Mouse (Mus musculus): ENCODE data around the gene Pgrmc1. TPM values are rescaled to one million over a fixed set of nuclear protein-coding genes. Genes with fewer than 3 reads are reported as not detected.

The Pgrmc1 gene
- polyA plus RNA-seq, 1 experiment from 2014 or later = 98.6 TPM

- 70% methylated on average over 4 of the region's 4 CpGs for WGBS (ENCODE audit: insufficient replicate concordance)
Measured at GRCm38 (mm10) chrX:36604040-36604439, 6.0 kb downstream of the Pgrmc1 start.

GRCm38 (mm10) chrX:36609117-36609516 lies 11.1 kb downstream of the Pgrmc1 start:
- Histone ChIP-seq H3K27ac (no peak overlapping the region), H3K36me3 (0 out of 2 replicates have a peak, but pooled peaks cover 4% of the 10 kb centered on the region), H3K4me3 (replicated peaks) (no peak overlapping the region), H3K9ac (no peak overlapping the region), H3K4me2 (no peak overlapping the region), H3K9me3 (replicated peaks) (no peaks in the 10 kb centered on the region), H3K4me1 (replicated peaks) (no peaks in the 10 kb centered on the region), H3K27me3 (no peaks in the 10 kb centered on the region)
- ATAC-seq (ENCODE audit: low read depth) (no peak), DNase-seq (no peak)
- 68% methylated on average over 2 of the region's 2 CpGs for WGBS (ENCODE audit: insufficient replicate concordance)

More at GRCm38 (mm10) chrX:36604040-36604439, 6.0 kb downstream of the Pgrmc1 start:
- H3K36me3 ChIP-seq = peaks cover 4% of the 10 kb centered on the region; the same call in 1 of the 2 replicates
- H3K9me3 ChIP-seq (replicated peaks) = no peaks in the 10 kb centered on the region
- no peak overlapping the region for H3K4me3 ChIP-seq (replicated peaks)
- no peaks in the 10 kb centered on the region for H3K27me3 ChIP-seq
- no peak for ATAC-seq (ENCODE audit: low read depth)
- DNase-seq = no peak
- no peak overlapping the region for H3K27ac ChIP-seq
- no peak overlapping the region for H3K4me2 ChIP-seq
- H3K9ac ChIP-seq = no peak overlapping the region
- peaks cover 12% of the 10 kb centered on the region for H3K4me1 ChIP-seq (replicated peaks)

DNA sequence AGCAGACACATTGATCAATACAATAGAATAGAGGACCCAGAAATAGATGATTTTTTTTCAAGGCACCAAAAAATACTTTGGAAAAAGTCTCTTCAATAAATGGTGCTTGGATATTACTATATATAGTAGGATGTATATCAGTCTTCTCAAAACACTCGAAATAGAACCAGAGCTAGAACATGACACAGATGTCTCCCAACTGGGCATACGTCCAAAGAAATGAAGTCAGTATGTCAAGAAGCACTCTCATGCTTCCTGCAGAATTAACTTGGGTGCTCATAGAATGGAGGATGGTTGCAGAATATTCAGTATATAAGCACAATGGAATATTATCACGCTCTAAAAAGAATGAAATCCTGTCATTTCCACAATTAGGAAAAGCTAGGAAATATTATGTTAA lies 30.1 kb downstream of the Pgrmc1 start:
- 47% methylated on average over 3 of the region's 3 CpGs for whole genome bisulfite sequencing (ENCODE audit: insufficient replicate concordance)

DNA sequence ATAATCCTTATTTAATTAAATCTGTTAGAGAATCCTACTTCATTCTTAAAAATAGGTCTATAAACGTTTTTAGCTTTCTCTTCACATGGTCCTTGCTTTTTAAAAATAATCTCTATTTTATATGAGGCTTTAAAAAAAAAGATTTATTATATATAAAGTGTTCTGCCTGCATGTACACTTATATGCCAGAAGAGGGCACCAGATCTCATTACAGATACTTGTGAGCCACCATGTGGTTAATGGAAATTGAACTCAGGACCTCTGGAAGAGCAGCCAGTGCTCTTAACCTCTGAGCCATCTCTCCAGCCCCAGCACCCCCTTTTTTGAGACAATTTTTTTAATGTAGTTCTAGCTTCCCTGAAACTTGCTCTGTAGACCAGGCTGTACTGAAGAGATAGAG lies 32.8 kb downstream of the Pgrmc1 start:
- H3K9me3 ChIP-seq (replicated peaks) = no peaks in the 10 kb centered on the region
- no peak overlapping the region for H3K4me2 ChIP-seq
- no peaks in the 10 kb centered on the region for H3K27me3 ChIP-seq
- WGBS (ENCODE audit: insufficient replicate concordance) = 0% methylated on average over 1 of the region's 1 CpGs
- DNase-seq = no peak
- no peak overlapping the region for H3K9ac ChIP-seq
- no peak for ATAC-seq (ENCODE audit: low read depth)
- no peaks in the 10 kb centered on the region for H3K4me1 ChIP-seq (replicated peaks)
- H3K4me3 ChIP-seq (replicated peaks) = no peak overlapping the region
- no peaks in the 10 kb centered on the region for H3K36me3 ChIP-seq
- no peak overlapping the region for H3K27ac ChIP-seq

More for the DNA sequence above, 30.1 kb downstream of the Pgrmc1 start:
- no peaks in the 10 kb centered on the region for H3K4me1 ChIP-seq (replicated peaks)
- no peak overlapping the region for H3K4me2 ChIP-seq
- ATAC-seq (ENCODE audit: low read depth) (no peak), DNase-seq (no peak)
- no peaks in the 10 kb centered on the region for H3K9me3 ChIP-seq (replicated peaks)
- no peak overlapping the region for H3K4me3 ChIP-seq (replicated peaks)
- no peak overlapping the region for H3K9ac ChIP-seq
- H3K36me3 ChIP-seq = no peaks in the 10 kb centered on the region
- H3K27me3 ChIP-seq = no peaks in the 10 kb centered on the region
- no peak overlapping the region for H3K27ac ChIP-seq

DNA sequence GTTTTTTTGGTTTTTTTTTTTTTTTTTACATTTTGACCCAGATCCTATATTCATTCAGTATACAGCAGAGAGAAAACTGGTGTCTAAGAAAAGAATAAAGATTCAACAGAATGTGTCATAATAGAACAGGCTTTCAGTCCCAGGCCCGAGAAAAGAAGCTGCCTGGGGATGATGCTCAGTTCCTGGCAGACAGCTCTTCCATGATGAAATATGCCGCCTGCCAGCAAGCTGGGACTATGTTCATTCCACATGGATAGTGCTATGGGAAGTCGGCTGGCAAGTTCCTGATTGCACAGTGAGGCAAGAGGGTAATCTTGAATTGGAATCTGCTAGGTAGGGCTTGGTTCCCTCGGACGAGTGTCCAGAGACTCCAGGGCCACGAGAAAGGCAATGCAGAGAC lies 42.0 kb downstream of the Pgrmc1 start:
- WGBS (ENCODE audit: insufficient replicate concordance) = 64% methylated on average over 6 of the region's 6 CpGs
- DNase-seq (no peak), ATAC-seq (ENCODE audit: low read depth) (no peak)
- Histone ChIP-seq H3K36me3 (no peaks in the 10 kb centered on the region), H3K9me3 (replicated peaks) (no peaks in the 10 kb centered on the region), H3K4me3 (replicated peaks) (no peak overlapping the region), H3K4me2 (no peak overlapping the region), H3K27ac (no peak overlapping the region), H3K4me1 (replicated peaks) (no peaks in the 10 kb centered on the region), H3K27me3 (no peaks in the 10 kb centered on the region), H3K9ac (no peak overlapping the region)

DNA sequence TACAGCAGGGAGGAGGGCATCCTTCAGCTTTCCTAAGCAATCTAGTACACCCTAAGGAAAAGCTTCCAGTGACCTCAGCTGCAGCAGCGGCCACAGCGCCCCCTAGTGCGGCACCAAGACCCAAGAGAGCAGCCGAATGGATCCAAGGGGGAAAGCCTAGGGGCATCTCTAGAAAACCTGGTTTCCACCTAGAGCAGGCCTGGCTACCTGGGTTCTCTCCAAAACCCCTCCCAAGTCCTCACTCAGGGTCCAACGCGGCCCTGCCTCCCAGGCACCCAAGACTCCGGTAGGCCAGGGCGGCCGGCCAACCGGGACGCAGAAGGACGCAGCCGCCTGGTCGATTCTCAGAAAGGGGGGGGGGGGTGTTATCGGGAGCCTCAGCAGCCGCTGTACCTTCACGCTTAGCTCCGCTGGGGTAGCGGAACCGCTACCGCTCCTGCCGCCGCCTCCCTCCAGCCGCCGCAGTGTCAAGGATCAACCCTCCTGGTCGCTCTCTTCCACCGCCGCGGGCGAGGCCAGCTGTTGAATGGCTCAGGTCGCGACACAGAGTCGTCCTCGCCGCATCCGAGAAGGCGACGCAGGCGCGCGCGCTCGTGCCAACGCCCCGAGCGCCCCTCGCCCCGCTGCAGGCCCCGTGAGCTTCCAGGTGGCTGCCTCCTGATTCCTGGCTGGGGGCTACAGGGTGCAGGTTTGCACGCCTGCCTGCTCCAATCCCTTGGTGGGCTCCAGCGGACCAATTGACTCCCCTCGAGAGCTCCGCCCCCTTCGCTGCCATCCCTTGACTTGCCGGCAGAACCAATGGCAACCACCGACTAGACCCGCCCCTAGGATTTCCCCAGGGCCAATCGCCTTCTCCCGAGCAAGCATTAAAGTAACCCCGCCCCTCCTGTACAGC lies 46.9 kb downstream of the Pgrmc1 start, which contains the start of gene Akap17b:
Gene Akap17b (minus strand): TSS at position 739 of the 895 bp plus-strand sequence.
- H3K36me3 ChIP-seq = no peaks in the 10 kb centered on the region
- peak within 1 kb of the TSS; percentile 64 for H3K9ac ChIP-seq
- no peaks in the 10 kb centered on the region for H3K9me3 ChIP-seq (replicated peaks)
- H3K27ac ChIP-seq = no peak within 1 kb of the TSS
- ATAC-seq (ENCODE audit: low read depth) (peak; percentile 92), DNase-seq (peak; percentile 76)
- H3K4me1 ChIP-seq (replicated peaks) = no peaks in the 10 kb centered on the region
- WGBS (ENCODE audit: insufficient replicate concordance) = 12% methylated on average over 45 of the region's 60 CpGs
- H3K27me3 ChIP-seq = no peaks in the 10 kb centered on the region
- peak within 1 kb of the TSS; percentile 67 for H3K4me3 ChIP-seq (replicated peaks)
- peak within 1 kb of the TSS; percentile 72 for H3K4me2 ChIP-seq

Other genes starting within 250 kb of the Pgrmc1 start
- gene Gm6268, start 196.9 kb upstream of the Pgrmc1 start, polyA plus RNA-seq (2015; fragmentation: Nextera tagmentation; extraction: Ambion mirVana) = not detected in 2 replicates
- gene Gm14569, start 106.4 kb upstream of the Pgrmc1 start, polyA plus RNA-seq (2015; fragmentation: Nextera tagmentation; extraction: Ambion mirVana) = not detected in 2 replicates
- 0.62 and 0.71 TPM in 2 replicates for gene Akap17b, start 47.2 kb downstream of the Pgrmc1 start, polyA plus RNA-seq (2015; fragmentation: Nextera tagmentation; extraction: Ambion mirVana)
- gene Slc25a43, start 145.5 kb downstream of the Pgrmc1 start, polyA plus RNA-seq (2015; fragmentation: Nextera tagmentation; extraction: Ambion mirVana) = 1.0 and 1.1 TPM in 2 replicates
- 657 and 659 TPM in 2 replicates for gene Slc25a5, start 197.4 kb downstream of the Pgrmc1 start, polyA plus RNA-seq (2015; fragmentation: Nextera tagmentation; extraction: Ambion mirVana)

All from liver, embryonic 13.5 days (tissue).